Mouse (Mus musculus) spleen, postnatal 14 days (tissue): ENCODE data around the gene Ccl6.

Source experiments
- DNase-seq, 2 experiments: peaks; one replicate each; pipeline ENCODE4 v3.0.0; 2021 to 2022; ENCODE audit warnings: low spot score in 2 of 2

Gene Ccl6

DNA sequence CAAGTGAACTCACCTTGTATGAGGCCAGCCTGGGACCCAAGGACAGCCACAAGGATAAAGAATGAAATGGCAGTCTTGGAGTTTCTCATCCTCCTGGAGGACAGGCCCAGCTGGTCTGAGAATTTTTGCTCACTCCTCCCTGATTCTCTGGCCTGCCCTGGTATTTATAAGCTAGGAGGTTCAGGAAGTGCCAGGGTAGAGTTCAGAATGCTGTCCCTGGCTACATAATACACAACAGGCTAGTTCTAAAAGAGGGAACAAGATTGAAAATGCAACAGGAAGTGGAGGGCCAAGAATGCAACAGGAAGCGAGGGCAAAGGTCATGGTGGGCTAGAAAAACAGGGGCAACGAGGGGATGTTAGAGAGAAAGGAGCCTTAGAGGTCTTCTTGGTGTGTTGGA lies at the start of gene Ccl6:
Gene Ccl6, minus strand, starts transcription at position 235 of the 400 bp plus-strand sequence.
- no peak for DNase-seq

DNA sequence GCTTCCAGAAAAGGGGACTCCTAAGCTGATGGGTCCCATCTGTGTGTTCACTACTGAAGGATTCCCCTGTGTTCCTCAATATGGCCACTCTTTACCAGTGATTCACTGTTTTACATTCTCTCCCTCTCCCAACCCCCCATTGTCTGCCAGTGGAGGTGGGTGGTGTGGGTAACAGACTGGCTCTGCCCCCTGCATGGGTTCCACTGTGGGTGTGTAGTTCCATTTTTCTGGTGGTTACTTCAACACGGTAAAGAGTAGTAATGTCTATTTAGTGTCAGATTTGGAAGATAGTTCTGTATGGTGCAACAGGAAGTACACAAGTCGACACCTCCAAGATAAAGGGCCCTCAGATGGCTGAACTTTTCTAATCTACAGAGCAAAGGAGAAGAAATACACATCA lies 48.3 kb upstream of the Ccl6 start:
- no peak for DNase-seq

DNA sequence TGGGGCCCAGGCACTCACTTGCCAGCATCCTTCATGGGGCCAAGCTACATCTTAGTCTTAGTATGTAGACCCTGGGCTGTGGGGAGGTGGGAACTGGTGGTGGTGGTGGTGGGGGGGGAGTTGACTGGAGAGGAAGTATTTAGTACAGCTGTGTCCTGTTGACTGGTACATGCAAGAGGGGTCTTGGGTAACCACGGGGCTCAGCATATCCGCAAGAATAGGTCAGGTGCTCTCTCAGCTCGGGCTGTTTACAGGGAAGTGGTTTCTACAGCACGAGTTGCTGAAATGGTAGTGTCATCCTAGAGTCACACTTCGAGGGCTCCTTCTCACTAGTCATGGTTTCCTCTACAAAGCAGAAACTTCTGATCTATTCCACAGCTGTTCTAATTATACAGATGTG lies 47.3 kb upstream of the Ccl6 start:
- peak in 1 of 2 experiments; percentile 17 for DNase-seq

DNA sequence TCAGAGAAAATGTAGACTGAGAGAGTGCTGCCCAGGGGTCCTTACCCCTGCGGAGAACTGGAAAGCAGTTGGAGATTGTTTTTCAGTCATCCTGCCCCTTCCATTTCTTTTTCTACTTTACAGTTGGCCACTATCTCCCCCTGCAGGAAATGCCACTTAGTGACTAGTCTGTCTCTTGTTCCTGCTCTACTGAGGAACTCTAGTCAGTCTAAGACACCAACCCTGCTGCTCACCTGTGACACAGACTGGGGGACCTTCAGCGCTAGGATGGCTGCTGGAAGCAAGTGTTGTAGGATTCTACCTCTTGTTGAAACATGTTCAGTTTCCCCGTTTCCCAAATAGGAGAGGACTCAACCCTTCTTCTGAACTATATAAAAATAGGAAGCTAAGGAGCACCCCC lies 46.6 kb upstream of the Ccl6 start:
- peak in 1 of 2 experiments; percentile 21 for DNase-seq

DNA sequence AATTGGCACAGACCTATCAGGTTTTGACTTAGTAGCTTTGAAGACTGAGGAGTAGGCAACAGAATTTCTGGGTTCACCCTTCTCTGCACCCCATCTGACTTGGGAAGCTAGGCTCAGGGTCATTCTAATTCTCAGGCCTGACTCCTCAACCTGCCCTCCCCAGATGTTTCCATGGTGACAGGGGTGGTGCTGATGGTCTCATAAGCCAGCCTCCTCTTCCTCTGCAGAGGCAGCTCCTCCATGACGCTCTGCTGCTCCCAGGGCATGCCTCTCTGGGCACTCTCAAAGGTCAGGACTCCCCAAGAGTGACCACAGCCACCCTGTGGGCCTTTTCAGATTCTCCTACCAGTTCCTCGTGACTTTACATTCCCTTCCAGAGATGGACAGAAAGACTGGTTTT lies 46.0 kb upstream of the Ccl6 start:
- no peak for DNase-seq

DNA sequence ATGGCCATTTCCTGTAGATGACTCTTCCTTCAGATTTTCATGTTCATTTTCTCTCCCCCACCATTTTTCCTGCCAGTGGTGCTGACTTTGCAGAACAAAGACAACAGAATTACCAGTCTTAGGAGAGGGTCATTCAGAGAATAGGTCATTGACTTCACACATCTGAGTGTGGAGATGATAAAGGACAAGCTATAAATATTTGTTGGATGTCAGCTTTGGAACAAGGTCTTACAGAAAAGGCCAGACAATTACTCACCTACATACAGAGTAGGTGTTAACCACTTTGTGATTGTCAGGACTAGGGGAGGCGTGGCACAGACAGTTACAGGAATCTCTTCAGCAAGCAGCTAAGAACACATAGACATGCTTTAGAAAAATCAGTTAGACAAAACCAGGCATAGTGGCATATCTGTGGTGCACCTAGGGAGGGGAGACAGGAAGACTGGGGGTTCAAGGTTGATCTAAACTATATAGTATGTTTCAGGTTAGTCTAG lies 43.9 kb upstream of the Ccl6 start:
- DNase-seq, result no peak

DNA sequence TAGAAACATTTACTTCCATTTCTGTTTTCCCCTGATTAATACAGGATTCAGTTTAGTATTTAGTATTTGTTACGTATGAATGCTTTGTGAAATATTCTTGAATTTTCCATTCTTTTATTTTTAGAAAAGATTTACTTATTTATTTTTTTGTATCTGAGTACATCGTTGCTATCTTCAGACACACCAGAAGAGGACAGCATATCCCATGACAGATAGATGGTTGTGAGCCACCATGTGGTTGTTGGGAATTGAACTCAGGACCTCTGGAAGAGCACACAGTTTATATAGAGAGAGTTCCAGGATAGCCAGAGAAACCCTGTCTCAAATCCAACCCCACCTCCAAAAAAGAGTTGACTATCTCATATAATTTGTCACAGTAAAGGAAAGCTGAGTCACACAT lies 42.0 kb upstream of the Ccl6 start:
- no peak for DNase-seq

DNA sequence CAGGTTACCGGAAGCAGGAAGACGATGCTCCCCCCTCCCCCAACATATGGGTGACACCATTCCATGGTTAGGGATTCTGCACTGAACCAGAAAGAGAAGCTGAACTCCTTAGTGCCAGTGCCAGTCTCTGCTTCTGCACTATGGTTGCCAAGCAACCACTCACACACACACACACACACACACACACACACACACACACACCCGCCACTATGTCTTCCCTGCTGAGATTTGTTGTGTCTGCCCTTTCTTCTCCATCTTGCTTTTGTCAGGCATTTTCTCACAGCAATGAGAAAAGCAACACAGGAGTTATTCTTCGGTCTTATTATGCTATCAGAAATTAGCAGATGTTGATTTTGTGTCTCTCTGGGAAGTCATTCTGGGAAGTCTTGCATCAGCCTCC lies 41.5 kb upstream of the Ccl6 start:
- no peak for DNase-seq

DNA sequence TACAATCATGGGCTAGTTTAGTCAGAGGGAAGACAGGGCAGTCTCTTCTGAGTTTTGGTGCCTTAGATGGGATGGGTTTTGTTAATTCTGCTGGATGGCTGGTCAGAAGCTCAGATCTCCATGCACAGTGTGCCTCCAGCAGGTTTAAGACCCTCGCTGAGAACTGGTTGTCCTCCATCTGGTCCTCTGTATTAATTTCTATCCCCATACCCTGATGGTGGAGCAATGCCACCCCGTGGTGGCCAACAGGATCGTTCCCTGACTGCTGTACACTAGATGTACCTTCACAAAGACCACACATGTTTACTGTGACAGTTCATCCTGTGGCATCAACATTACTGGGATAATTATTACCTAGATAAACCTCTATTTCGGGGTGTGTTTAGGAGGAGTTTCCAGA lies 39.9 kb upstream of the Ccl6 start:
- DNase-seq, result no peak

DNA sequence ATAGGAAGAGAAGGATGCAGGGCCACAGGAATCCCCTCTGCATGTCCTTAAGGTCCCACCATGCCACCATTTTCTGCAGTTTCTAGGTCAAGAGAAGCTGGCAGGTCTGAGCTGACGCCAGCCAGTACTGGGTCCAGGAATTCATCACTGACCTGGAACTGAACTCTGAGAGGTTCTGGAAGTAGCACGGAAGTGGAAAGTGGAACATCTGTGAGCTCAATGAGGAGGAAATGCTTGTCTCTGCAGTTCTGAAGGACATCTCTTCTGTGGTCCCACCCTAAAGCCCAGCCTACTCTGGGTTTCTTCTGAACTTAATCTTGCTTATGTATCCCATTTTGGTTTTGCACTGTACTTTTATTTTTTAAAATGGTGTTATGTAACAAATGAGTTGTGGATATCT lies 38.2 kb upstream of the Ccl6 start:
- no peak for DNase-seq

DNA sequence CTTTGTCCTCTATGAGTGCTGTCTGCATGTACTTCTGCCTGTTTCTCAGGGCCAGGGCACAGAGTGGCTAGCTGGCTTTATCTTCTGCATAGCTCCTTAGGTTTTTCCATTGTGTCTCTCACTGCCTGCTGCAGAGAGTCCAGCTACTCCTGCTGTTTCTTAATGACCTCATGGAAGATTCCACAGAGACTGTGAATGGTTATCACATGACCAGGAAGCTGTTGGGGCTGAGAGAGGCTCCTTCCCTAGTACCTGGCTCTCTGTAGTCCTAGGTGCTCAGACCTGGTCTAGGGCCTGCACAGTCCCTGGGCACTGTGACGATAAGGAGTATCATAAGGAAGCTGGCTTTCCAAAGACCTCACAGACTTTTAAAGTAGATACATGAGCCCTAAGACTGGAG lies 37.7 kb upstream of the Ccl6 start:
- DNase-seq, result no peak

DNA sequence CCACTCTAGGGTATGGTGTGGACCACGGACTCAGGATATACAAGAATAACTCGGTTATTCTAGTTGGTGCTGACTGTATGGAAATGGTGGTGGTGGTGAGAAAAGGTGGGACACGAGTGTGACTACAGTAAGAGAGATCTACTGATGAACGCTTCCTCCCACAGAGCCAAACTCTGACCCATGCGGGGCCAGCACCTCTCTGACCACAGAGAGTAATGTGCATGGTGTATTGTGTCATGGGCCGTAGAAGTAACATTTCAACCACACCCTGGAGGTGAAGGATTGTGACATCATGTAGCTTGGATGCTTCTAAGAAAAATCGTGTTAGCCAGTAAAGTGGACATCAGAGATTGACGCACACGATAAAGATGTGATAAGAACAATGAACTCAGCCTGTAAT lies 35.9 kb upstream of the Ccl6 start:
- no peak for DNase-seq

DNA sequence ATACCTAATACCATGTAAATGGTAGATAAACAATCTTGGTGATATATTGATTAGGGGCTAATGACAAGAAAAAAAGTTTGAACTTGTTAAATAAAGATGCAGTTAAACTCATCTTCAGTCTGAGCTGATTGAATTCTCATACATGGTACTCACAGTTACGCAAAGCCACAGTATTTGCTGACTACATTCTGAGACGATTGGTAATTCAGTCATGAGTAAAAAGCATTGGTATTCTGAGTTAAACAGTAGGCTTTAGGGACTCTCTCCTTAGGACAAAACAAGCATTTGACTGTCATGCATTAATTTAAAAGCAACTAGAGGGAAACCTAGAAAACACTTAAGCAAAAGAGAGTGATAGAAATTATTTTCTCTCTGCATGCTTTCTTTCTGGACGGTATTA lies 30.7 kb upstream of the Ccl6 start:
- no peak for DNase-seq

DNA sequence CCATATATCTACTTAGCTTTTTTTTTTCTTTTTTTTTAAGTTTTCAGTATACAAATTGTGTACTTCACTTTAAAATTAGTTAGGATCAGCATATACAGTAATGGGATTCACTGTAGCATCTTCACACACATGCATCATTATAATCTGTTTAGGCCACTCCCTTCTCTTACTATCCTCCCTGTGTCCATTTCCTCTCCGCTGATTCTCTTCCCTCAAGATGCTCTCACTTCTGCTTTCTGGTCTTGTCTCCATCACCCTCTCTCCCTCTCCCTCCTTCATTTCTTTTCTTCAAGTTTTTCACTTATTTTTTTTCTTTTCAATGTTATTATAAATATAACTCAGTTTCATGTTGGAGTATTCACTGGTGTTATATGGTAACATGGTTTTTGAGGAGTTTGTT lies 26.1 kb upstream of the Ccl6 start:
- no peak for DNase-seq

DNA sequence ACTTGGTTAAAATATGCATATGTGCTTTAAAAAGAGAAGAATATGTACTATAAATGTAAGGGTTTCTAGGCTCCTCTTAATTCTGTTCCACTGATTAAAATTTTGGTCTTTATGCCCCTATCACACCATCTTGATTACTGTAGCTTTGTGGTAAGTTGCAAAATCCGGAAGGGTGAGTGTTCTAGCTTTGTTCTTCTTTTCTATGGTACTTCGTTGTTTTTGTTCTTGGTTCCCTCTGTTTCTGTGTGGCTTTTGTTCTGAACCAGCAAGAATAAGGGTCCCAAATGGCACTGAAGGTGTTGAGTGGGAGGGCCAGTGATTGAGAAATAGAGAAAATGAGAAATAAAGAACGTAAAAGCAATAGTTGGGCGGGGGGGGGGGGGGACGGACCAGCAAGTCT lies 25.4 kb upstream of the Ccl6 start:
- no peak for DNase-seq

DNA sequence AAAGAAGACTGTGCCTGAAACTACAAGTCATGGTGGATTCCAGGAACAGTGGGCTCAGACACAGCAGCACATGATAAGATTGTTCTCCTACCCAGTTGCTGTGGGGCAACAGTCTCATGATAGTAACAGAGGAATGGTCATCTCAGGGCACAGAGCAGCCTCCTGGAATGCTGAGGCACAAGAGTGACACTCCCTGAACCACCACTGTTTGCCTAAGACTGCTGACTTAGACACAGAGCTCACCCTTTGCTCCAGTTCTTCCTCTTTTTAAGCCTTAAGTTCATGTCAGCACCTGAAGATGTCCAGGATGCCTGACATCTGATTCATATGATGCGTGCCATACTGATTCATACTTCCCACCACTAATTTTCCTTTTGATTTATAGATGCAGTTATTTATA lies 23.7 kb upstream of the Ccl6 start:
- no peak for DNase-seq

DNA sequence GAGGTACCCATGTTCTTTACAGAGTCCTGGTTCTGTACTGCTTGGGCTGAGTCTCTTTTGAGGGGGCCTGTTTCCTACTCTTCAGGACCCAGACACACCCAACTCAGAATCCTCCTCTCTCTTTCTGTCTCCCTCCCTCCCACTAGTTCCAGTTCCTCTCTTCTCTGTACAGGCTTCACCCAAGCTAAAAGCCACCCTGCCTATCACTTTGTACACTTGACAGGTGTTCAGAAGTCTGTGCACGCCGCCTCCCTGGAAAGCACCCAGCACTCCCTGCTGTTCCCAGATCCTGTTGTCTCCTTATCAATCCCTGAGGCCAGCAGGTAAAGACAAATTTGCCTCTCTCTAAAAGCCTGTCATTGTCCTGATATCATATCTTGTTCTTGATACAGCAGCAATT lies 18.0 kb upstream of the Ccl6 start:
- DNase-seq, result no peak

DNA sequence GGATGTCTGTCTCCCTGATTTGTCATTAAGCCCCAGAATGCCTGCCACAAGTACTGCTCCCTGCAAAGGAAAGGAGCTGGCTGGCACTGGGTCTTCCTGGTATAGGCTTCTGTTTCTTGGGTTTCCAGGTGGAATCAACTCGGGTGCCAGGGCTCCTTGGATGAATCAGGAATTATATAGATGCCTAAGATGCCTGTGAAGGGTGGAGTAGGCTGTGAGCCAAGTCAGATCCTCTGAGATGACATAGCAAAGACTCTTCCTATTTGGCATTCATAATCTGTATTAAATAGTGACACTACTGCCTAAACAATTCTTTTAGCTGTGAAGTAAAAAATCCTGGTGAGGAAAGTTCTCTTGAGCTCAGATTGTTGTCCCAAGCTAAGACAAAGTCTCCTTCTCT lies 13.5 kb upstream of the Ccl6 start:
- no peak for DNase-seq

DNA sequence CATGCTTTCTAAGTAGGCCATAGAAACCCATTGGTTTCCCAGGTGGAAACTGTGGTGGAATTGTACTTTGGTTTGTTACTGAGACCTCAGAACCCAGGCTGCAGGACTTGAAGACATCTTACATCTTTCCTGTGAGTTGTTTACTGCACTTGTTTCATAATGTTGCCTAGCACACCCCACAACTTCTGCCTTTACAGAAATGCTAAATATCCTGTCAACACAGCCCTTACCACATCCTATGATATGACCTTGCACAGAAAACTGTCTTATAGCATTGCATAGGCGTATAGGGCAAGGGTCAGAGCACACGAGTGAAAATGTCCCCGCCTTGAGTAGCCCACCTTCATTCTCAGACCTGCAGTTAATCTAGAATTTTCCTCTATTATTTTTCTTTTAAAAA lies 12.6 kb upstream of the Ccl6 start:
- DNase-seq, result no peak

DNA sequence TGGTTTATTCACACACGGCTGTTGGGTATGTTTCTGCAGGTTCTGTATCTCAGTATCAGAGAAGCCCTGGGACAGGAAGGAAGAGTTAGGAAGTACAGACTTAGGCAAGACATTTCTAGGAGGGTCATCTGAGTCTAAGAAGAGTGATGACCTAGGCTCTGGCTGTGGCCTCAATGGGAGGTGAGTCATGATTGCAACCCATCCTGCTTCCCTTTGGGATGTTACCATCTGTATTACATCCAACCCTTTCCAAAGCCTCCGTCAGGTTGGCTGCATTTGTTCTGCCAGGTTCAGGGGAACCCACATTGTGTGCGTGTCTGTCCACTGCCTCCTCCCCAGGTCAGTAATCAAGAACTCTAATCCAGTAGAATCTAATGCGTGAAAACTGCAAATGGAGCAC lies 11.8 kb upstream of the Ccl6 start:
- no peak for DNase-seq

DNA sequence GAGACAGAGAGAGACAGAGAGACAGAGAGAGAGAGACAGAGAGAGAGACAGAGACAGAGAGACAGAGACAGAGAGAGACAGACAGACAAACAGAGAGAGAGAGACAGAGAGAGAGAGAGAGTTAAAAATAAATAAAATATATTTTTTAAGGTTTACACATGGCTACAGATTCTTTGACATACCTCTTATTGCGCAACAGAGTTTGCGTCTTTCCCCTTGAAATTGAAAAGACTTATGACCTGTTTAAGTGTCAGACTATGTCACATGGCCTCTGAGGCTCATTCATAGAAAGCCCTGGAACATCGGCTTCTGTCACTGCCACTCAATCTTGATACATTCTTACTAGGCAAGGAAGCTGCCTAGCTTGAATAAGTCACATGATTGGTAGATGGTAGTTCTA lies 10.5 kb upstream of the Ccl6 start:
- no peak for DNase-seq

DNA sequence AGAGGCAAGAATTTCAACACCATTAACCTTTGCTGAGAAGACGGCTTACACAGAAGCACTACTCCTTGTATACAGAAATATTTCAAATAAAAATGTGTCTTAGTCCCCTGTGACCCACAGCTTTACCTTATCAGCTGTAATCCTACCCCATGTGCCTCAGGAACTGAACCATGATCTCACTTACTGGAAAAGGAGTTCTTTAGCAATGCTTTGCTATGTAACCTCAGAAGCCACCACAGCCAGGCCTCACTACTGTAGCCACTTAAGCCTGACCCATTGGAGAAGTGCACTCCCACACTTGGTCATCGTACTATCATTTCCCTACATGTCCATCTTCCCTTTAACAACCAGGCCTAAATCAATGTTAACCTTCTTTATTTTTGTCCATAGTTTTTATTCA lies 7.7 kb upstream of the Ccl6 start:
- no peak for DNase-seq

DNA sequence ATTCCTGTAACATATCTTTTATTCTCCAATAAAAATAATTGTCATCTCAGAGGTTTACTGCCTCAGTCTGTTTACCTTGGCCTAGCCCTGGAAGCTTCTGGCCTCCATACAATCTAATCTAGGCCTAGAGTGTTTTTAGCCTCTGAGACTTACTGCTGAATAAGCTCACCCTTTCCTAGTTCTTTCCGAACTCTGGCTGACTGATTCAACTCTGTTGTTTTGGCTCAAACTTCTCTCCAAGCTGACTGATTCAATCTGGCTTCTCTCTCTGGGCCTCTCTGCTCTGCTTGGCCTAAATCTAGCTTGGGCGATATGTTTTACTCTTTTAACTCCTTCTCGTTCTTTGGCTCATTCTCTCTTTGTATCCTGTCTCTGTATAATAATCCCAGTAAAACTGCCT lies 6.1 kb upstream of the Ccl6 start:
- DNase-seq, result no peak

DNA sequence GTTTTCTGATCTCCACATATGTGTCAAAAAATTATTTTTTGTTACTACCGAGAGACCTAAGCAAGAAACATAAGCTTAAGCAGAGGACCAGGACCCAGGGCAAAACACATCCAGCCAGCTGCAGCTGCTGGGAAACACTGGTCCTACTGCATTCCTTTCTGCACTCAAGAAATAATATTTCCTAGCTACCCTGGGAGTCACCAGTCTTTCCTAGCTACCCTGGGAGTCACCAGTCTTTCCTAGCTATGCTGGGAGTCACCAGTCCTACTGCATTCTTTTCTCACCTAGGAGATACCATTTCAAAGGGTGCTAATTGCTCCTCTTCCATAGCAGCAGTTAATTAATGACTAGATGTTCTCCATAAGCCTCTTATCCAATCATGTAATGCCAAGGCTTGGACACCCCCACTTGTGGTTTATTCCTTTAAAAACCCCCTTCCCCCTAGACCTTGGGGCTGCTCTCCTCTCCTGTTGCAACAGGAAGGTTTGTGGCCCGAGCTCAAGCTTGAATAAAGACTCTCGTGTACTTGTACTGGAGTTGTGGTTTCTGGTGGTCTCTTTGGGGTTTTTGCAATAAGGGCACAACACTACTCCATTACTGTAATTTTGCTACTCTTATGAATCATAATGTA lies 5.4 kb upstream of the Ccl6 start:
- DNase-seq, result no peak

DNA sequence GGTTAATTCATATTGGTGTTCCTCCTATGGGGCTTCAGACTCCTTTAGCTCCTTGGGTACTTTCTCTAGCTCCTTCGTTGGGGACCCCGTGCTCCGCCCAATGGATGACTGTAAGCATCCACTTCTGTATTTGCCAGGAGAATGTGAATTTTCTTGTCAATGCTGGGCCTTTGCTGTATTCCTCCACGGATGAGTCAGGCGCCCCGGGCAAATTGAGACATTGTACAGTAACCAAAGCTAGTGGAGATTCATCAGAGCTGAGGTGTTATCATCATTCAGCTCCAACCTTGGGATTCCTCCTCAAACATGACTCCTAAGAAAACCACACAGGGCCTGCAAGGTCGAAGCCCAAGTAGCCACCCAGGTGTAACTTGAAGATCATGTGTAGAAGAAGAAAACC lies 4.9 kb upstream of the Ccl6 start:
- no peak for DNase-seq
